Mouse (Mus musculus): ENCODE results near the gene C87436. TPM values are rescaled to one million over a fixed set of nuclear protein-coding genes. Genes with fewer than 3 reads are reported as not detected.

C87436 gene
- polyA plus RNA-seq, 1 experiment from 2014 or later: 19.2 TPM

- H3K9me3 ChIP-seq (ENCODE audit: control insufficient read depth, low read length): no peaks in the 10 kb centered on the region
- H3K4me2 ChIP-seq (replicated peaks): peak overlapping the region; percentile 15
- H3K4me3 ChIP-seq (replicated peaks; ENCODE audit: low read length): no peak overlapping the region; the same call in 1 of the 2 replicates
- H3K27ac ChIP-seq: peak overlapping the region; percentile 35
- ATAC-seq (ENCODE audit: low FRiP score) (no peak), DNase-seq (ENCODE audit: low spot score) (no peak)
- 0 out of 2 replicates have a peak overlapping the region, but pooled peaks have one; percentile 8 for H3K9ac ChIP-seq
- no peaks in the 10 kb centered on the region for H3K4me1 ChIP-seq (replicated peaks; ENCODE audit: control insufficient read depth, insufficient read depth, low read length)
- 27% methylated on average over 13 of the region's 13 CpGs for WGBS
- no peaks in the 10 kb centered on the region for H3K36me3 ChIP-seq (replicated peaks; ENCODE audit: control insufficient read depth, insufficient read depth)
- H3K27me3 ChIP-seq (ENCODE audit: control insufficient read depth, insufficient read depth, low read length): no peaks in the 10 kb centered on the region
Measured at GRCm38 (mm10) chr6:86497071-86497815, 59.1 kb downstream of the C87436 start.

DNA sequence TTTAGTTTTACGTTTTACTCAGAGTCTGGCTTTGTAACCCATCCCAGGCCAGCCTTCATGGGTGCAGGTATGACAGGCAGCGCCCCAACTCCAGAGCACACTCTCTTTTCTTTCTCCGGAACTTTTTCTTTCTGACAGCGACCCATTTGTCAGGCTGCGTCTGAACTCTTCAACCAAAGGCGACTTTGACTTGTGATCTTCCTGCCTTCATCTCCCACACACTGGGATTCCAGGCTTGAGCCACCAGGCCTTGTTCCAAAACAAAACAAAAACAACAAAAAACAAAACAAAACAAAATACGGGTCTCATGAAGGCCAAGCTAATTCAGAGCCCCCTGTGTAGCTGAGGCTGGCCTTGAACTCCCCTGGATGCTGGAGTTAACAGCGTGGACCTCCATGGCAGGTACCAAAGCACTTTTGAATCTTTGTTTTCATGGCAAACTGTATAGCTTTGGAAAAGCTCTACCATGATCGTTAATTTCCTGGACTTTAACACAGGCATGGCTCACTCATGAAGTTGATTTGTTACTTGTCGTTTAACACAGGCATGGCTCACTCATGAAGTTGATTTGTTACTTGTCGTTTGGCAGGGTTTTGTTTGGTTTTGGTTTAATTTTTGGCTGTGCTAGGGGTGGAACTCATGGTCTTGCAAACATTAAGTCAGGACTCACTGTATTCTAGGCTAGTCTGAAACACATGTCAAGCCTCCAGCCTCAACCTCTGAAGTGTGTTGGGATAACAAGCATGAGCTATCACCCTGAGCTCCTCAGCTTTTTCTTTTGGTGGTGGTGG, 60.0 kb downstream of the C87436 start:
- Histone ChIP-seq H3K4me3 (replicated peaks; ENCODE audit: low read length) (no peak overlapping the region), H3K9ac (0 out of 2 replicates have a peak overlapping the region, but pooled peaks have one; percentile 8), H3K9me3 (ENCODE audit: control insufficient read depth, low read length) (no peaks in the 10 kb centered on the region), H3K4me1 (replicated peaks; ENCODE audit: control insufficient read depth, insufficient read depth, low read length) (no peaks in the 10 kb centered on the region), H3K27ac (no peak overlapping the region), H3K27me3 (ENCODE audit: control insufficient read depth, insufficient read depth, low read length) (no peaks in the 10 kb centered on the region), H3K36me3 (replicated peaks; ENCODE audit: control insufficient read depth, insufficient read depth) (no peaks in the 10 kb centered on the region), H3K4me2 (replicated peaks) (peak overlapping the region; percentile 15)
- ATAC-seq (ENCODE audit: low FRiP score) (no peak), DNase-seq (ENCODE audit: low spot score) (no peak)
- WGBS: 77% methylated on average over 11 of the region's 11 CpGs

DNA sequence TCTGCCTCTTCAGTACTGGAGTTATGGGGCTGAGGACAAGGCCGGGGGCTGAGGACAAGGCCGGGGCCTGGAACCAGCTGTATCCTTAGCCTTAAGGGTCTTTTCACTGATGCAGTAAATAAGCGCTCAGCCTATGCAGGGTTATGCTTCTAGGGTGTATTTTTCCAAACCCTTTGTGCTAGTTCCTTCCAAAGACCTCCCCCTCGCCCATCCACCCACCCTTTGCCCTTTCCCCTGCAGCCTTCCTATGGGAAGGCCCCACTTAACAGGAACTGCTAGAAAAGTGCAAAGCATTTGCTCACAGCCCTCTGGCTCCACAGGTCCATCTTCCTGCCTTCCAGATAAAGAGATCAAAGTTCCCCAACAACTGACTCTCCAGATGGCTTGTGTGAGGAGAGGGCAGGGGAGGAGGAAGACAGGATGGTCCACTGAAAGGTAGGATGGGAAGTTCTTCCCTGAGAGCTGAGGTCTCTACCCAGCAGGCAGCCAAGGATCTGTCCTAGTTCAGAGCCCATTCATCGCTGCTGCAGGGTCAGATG, 61.5 kb downstream of the C87436 start:
- Histone ChIP-seq H3K36me3 (replicated peaks; ENCODE audit: control insufficient read depth, insufficient read depth) (no peaks in the 10 kb centered on the region), H3K9ac (no peak overlapping the region), H3K27ac (no peak overlapping the region), H3K4me2 (replicated peaks) (no peak overlapping the region), H3K27me3 (ENCODE audit: control insufficient read depth, insufficient read depth, low read length) (no peaks in the 10 kb centered on the region), H3K4me1 (replicated peaks; ENCODE audit: control insufficient read depth, insufficient read depth, low read length) (no peaks in the 10 kb centered on the region), H3K9me3 (ENCODE audit: control insufficient read depth, low read length) (no peaks in the 10 kb centered on the region), H3K4me3 (replicated peaks; ENCODE audit: low read length) (no peak overlapping the region)
- ATAC-seq (ENCODE audit: low FRiP score): no peak
- WGBS: 74% methylated on average over 5 of the region's 5 CpGs
- DNase-seq (ENCODE audit: low spot score): no peak

DNA sequence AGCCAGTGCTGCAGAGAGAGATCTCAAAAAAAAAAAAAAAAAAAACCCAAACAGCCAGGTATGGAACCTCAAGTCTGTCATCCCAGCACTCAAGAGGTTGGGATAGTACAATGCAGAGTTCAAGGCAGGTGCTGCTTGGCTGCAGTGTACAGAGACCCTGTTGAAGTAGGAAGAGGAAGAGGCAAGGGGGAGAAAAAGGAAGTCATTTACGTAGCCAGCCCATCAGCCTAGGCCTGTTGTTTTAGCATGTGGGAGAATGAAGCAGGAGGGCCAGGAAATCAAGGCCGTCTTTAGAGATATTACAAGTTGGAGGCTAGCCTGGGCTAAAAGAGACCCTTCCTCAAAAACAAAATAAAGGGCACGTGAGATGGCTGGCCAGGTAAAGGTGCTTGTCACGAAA, 65.3 kb downstream of the C87436 start:
- Histone ChIP-seq H3K4me3 (replicated peaks; ENCODE audit: low read length) (no peak overlapping the region), H3K27me3 (ENCODE audit: control insufficient read depth, insufficient read depth, low read length) (no peaks in the 10 kb centered on the region), H3K4me1 (replicated peaks; ENCODE audit: control insufficient read depth, insufficient read depth, low read length) (no peaks in the 10 kb centered on the region), H3K4me2 (replicated peaks) (no peak overlapping the region), H3K27ac (no peak overlapping the region), H3K36me3 (replicated peaks; ENCODE audit: control insufficient read depth, insufficient read depth) (no peaks in the 10 kb centered on the region), H3K9ac (no peak overlapping the region), H3K9me3 (ENCODE audit: control insufficient read depth, low read length) (no peaks in the 10 kb centered on the region)
- WGBS: 89% methylated on average over 4 of the region's 4 CpGs
- DNase-seq (ENCODE audit: low spot score) (no peak), ATAC-seq (ENCODE audit: low FRiP score) (no peak)

DNA sequence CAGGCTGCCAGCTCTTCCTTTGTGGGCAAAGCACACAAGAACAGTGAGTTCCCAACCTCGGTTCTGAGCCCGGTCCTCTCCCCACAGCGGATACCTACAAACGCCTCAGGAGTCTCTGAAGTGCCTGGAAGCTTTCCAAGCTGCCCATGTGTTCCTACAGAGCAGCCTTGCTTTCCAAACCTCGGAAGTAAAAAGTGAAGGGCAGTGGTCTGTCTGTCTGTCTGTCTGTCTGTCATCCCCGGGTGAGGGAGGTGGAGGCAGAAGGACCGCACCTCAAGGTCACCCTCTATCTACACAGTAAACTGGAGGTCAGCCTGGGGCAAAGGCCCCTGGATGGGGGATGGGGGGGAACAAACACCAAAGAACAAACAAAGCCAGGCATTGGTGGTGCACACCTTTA, 67.5 kb downstream of the C87436 start:
- WGBS: 72% methylated on average over 7 of the region's 7 CpGs
- Histone ChIP-seq H3K27ac (no peak overlapping the region), H3K4me1 (replicated peaks; ENCODE audit: control insufficient read depth, insufficient read depth, low read length) (no peaks in the 10 kb centered on the region), H3K27me3 (ENCODE audit: control insufficient read depth, insufficient read depth, low read length) (no peaks in the 10 kb centered on the region), H3K4me3 (replicated peaks; ENCODE audit: low read length) (no peak overlapping the region), H3K9me3 (ENCODE audit: control insufficient read depth, low read length) (no peaks in the 10 kb centered on the region), H3K36me3 (replicated peaks; ENCODE audit: control insufficient read depth, insufficient read depth) (no peaks in the 10 kb centered on the region), H3K9ac (no peak overlapping the region), H3K4me2 (replicated peaks) (no peak overlapping the region)
- DNase-seq (ENCODE audit: low spot score) (no peak), ATAC-seq (ENCODE audit: low FRiP score) (no peak)

GRCm38 (mm10) chr6:86506309-86506708, 68.1 kb downstream of the C87436 start:
- Histone ChIP-seq H3K27ac (no peak overlapping the region), H3K36me3 (replicated peaks; ENCODE audit: control insufficient read depth, insufficient read depth) (no peaks in the 10 kb centered on the region), H3K9me3 (ENCODE audit: control insufficient read depth, low read length) (no peaks in the 10 kb centered on the region), H3K9ac (no peak overlapping the region), H3K4me1 (replicated peaks; ENCODE audit: control insufficient read depth, insufficient read depth, low read length) (no peaks in the 10 kb centered on the region), H3K27me3 (ENCODE audit: control insufficient read depth, insufficient read depth, low read length) (no peaks in the 10 kb centered on the region), H3K4me3 (replicated peaks; ENCODE audit: low read length) (no peak overlapping the region), H3K4me2 (replicated peaks) (no peak overlapping the region)
- ATAC-seq (ENCODE audit: low FRiP score): no peak
- no peak for DNase-seq (ENCODE audit: low spot score)
- WGBS: 84% methylated on average over 3 of the region's 3 CpGs

DNA sequence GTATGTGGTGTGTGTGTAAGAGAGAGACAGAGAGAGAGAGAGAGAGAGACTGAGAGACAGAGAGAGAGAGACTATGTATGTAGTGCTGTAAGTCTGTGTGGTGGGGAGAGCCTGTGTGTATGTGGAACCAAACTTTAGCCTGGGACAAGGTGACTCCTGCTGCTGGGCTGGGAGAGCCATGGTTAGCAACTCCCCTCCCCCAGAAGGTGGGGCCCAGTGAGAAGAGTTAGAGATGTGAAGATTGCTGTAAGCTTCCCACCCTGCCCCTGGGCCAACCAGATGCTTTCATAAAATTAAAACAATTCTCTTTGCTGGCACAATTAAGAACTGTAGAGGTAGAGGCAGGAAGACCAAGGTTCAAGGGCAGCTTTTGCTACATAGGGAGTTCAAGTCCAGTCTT, 68.9 kb downstream of the C87436 start:
- Histone ChIP-seq H3K27ac (no peak overlapping the region), H3K27me3 (ENCODE audit: control insufficient read depth, insufficient read depth, low read length) (no peaks in the 10 kb centered on the region), H3K4me2 (replicated peaks) (no peak overlapping the region), H3K36me3 (replicated peaks; ENCODE audit: control insufficient read depth, insufficient read depth) (no peaks in the 10 kb centered on the region), H3K4me3 (replicated peaks; ENCODE audit: low read length) (no peak overlapping the region), H3K9me3 (ENCODE audit: control insufficient read depth, low read length) (no peaks in the 10 kb centered on the region), H3K9ac (no peak overlapping the region), H3K4me1 (replicated peaks; ENCODE audit: control insufficient read depth, insufficient read depth, low read length) (no peaks in the 10 kb centered on the region)
- DNase-seq (ENCODE audit: low spot score): no peak
- no peak for ATAC-seq (ENCODE audit: low FRiP score)

DNA sequence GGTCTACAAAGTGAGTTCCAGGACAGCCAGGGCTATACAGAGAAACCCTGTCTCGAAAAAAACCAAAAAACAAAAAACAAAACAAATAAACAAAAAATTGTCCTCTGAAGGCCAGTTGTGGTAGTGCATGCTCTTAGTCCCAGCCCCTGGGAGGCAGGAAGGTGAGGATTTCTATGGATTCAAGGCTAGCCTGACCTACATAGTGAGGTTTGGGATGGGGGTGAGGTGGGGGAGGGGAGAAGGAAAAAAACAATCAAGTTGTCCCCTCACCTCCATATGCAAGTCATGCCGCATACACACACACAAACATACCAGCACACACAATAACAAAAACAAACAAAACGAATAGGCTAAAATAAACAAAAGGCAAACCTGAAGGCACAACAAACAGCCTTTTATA, 70.6 kb downstream of the C87436 start:
- H3K4me3 ChIP-seq (replicated peaks; ENCODE audit: low read length): no peak overlapping the region
- no peaks in the 10 kb centered on the region for H3K4me1 ChIP-seq (replicated peaks; ENCODE audit: control insufficient read depth, insufficient read depth, low read length)
- H3K27ac ChIP-seq: no peak overlapping the region
- 87% methylated on average over 3 of the region's 3 CpGs for WGBS
- no peaks in the 10 kb centered on the region for H3K9me3 ChIP-seq (ENCODE audit: control insufficient read depth, low read length)
- ATAC-seq (ENCODE audit: low FRiP score) (no peak), DNase-seq (ENCODE audit: low spot score) (no peak)
- no peaks in the 10 kb centered on the region for H3K27me3 ChIP-seq (ENCODE audit: control insufficient read depth, insufficient read depth, low read length)
- no peak overlapping the region for H3K4me2 ChIP-seq (replicated peaks)
- H3K36me3 ChIP-seq (replicated peaks; ENCODE audit: control insufficient read depth, insufficient read depth): no peaks in the 10 kb centered on the region
- H3K9ac ChIP-seq: no peak overlapping the region

DNA sequence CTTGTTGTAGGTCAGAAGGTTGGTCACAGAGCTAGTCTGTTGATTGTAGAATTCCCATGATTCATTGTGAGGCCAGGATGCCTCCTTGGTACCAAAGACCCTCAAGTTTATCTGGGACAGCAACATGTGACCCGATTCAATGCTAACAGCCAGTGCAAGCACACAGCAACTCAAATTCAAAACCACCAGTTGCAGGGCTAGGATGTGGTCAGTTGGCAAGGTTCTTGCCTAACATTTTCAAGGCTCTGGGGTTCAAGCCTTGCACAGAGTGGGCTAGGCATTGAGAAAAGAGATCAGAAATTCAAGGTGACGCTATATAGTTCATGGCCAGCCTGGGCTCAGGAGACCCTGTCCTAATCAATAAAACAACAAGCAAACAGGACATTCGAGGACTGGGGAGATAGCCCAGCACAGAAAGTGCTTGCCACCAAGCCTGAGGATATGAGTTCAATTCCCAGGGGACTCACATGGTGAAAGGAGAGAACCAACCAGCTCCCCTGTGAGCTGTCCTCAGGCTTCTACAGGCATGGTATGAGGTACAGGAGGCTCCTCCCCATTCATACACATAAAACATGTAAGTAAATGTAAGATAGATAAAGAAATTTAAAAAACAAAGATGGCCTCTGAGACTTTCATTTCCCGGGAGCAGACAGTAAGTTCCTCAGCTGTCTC, 71.2 kb downstream of the C87436 start:
- DNase-seq (ENCODE audit: low spot score) (no peak), ATAC-seq (ENCODE audit: low FRiP score) (no peak)
- Histone ChIP-seq H3K4me3 (replicated peaks; ENCODE audit: low read length) (no peak overlapping the region), H3K4me2 (replicated peaks) (no peak overlapping the region), H3K27me3 (ENCODE audit: control insufficient read depth, insufficient read depth, low read length) (no peaks in the 10 kb centered on the region), H3K9ac (no peak overlapping the region), H3K9me3 (ENCODE audit: control insufficient read depth, low read length) (no peaks in the 10 kb centered on the region), H3K36me3 (replicated peaks; ENCODE audit: control insufficient read depth, insufficient read depth) (no peaks in the 10 kb centered on the region), H3K27ac (no peak overlapping the region), H3K4me1 (replicated peaks; ENCODE audit: control insufficient read depth, insufficient read depth, low read length) (no peaks in the 10 kb centered on the region)
- 87% methylated on average over 4 of the region's 4 CpGs for WGBS

All from hindbrain, embryonic 14.5 days (tissue).